Mouse (Mus musculus): ENCODE measurements around the gene Tmc6. TPM values are rescaled to one million over a fixed set of nuclear protein-coding genes. Genes with fewer than 3 reads are reported as not detected.

The Tmc6 gene
- polyA plus RNA-seq, 1 experiment from 2014 or later, result 6.0 TPM

GRCm38 (mm10) chr11:117806781-117807180, 24.8 kb upstream of the Tmc6 start:
- peaks cover 23% of the 10 kb centered on the region for H3K4me1 ChIP-seq (replicated peaks)
- H3K9ac ChIP-seq, result no peak overlapping the region
- no peak for ATAC-seq (ENCODE audit: low FRiP score, low read depth)
- H3K4me2 ChIP-seq, result no peak overlapping the region
- H3K36me3 ChIP-seq, result no peaks in the 10 kb centered on the region
- no peaks in the 10 kb centered on the region for H3K9me3 ChIP-seq
- peaks cover 21% of the 10 kb centered on the region for H3K27me3 ChIP-seq
- no peak overlapping the region for H3K27ac ChIP-seq (replicated peaks)
- H3K4me3 ChIP-seq, result no peak overlapping the region
- WGBS, result 96% methylated on average over 6 of the region's 6 CpGs

GRCm38 (mm10) chr11:117803166-117803688, 21.2 kb upstream of the Tmc6 start:
- H3K4me3 ChIP-seq, result no peak overlapping the region

GRCm38 (mm10) chr11:117801650-117802049, 19.7 kb upstream of the Tmc6 start:
- no peak overlapping the region for H3K4me3 ChIP-seq
- H3K27me3 ChIP-seq, result no peaks in the 10 kb centered on the region
- no peak overlapping the region for H3K4me2 ChIP-seq
- no peaks in the 10 kb centered on the region for H3K9me3 ChIP-seq
- WGBS, result 79% methylated on average over 7 of the region's 7 CpGs
- H3K27ac ChIP-seq (replicated peaks), result no peak overlapping the region
- no peaks in the 10 kb centered on the region for H3K36me3 ChIP-seq
- no peak overlapping the region for H3K9ac ChIP-seq
- no peaks in the 10 kb centered on the region for H3K4me1 ChIP-seq (replicated peaks)
- ATAC-seq (ENCODE audit: low FRiP score, low read depth), result no peak

More at GRCm38 (mm10) chr11:117803166-117803688, 21.2 kb upstream of the Tmc6 start:
- H3K27ac ChIP-seq (replicated peaks), result no peak overlapping the region
- no peaks in the 10 kb centered on the region for H3K9me3 ChIP-seq
- H3K9ac ChIP-seq, result no peak overlapping the region
- no peaks in the 10 kb centered on the region for H3K36me3 ChIP-seq
- 0 out of 2 replicates have a peak, but pooled peaks cover under 1% of the 10 kb centered on the region for H3K27me3 ChIP-seq
- ATAC-seq (ENCODE audit: low FRiP score, low read depth), result no peak
- no peak overlapping the region for H3K4me2 ChIP-seq
- no peaks in the 10 kb centered on the region for H3K4me1 ChIP-seq (replicated peaks)
- WGBS, result 95% methylated on average over 3 of the region's 3 CpGs

GRCm38 (mm10) chr11:117800038-117800437, 18.0 kb upstream of the Tmc6 start:
- H3K27me3 ChIP-seq, result no peaks in the 10 kb centered on the region
- ATAC-seq (ENCODE audit: low FRiP score, low read depth), result no peak
- H3K27ac ChIP-seq (replicated peaks), result no peak overlapping the region
- no peaks in the 10 kb centered on the region for H3K9me3 ChIP-seq
- H3K4me3 ChIP-seq, result no peak overlapping the region
- H3K36me3 ChIP-seq, result no peaks in the 10 kb centered on the region
- no peak overlapping the region for H3K9ac ChIP-seq
- 81% methylated on average over 7 of the region's 7 CpGs for WGBS
- no peak overlapping the region for H3K4me2 ChIP-seq
- H3K4me1 ChIP-seq (replicated peaks), result no peaks in the 10 kb centered on the region

- 74% methylated on average over 5 of the region's 5 CpGs for WGBS
- no peak overlapping the region for H3K9ac ChIP-seq
- no peaks in the 10 kb centered on the region for H3K36me3 ChIP-seq
- no peaks in the 10 kb centered on the region for H3K27me3 ChIP-seq
- ATAC-seq (ENCODE audit: low FRiP score, low read depth), result no peak
- H3K4me1 ChIP-seq (replicated peaks), result no peaks in the 10 kb centered on the region
- H3K4me3 ChIP-seq, result no peak overlapping the region
- no peak overlapping the region for H3K4me2 ChIP-seq
- H3K9me3 ChIP-seq, result no peaks in the 10 kb centered on the region
- H3K27ac ChIP-seq (replicated peaks), result no peak overlapping the region
Observed at GRCm38 (mm10) chr11:117799174-117799573, 17.2 kb upstream of the Tmc6 start.

- Histone ChIP-seq H3K4me1 (replicated peaks) (no peaks in the 10 kb centered on the region), H3K27me3 (no peaks in the 10 kb centered on the region), H3K9me3 (no peaks in the 10 kb centered on the region), H3K36me3 (no peaks in the 10 kb centered on the region), H3K9ac (no peak overlapping the region), H3K4me3 (no peak overlapping the region), H3K4me2 (no peak overlapping the region), H3K27ac (replicated peaks) (no peak overlapping the region)
- 73% methylated on average over 2 of the region's 2 CpGs for WGBS
- ATAC-seq (ENCODE audit: low FRiP score, low read depth), result no peak
Observed at GRCm38 (mm10) chr11:117798160-117798541, 16.2 kb upstream of the Tmc6 start.

- no peak within 1 kb of the TSS for H3K27ac ChIP-seq (replicated peaks)
- H3K9me3 ChIP-seq, result no peaks in the 10 kb centered on the region
- 65% methylated on average over 9 of the region's 9 CpGs for WGBS
- no peak within 1 kb of the TSS for H3K9ac ChIP-seq
- H3K4me1 ChIP-seq (replicated peaks), result no peaks in the 10 kb centered on the region
- ATAC-seq (ENCODE audit: low FRiP score, low read depth), result no peak
- no peak within 1 kb of the TSS for H3K4me3 ChIP-seq
- H3K4me2 ChIP-seq, result no peak within 1 kb of the TSS
- no peaks in the 10 kb centered on the region for H3K27me3 ChIP-seq
- no peaks in the 10 kb centered on the region for H3K36me3 ChIP-seq
Observed at GRCm38 (mm10) chr11:117797511-117798159, 15.6 kb upstream of the Tmc6 start, which contains the start of gene 6030468B19Rik. 6030468B19Rik (plus strand) TSS chr11:117797660.

- H3K4me2 ChIP-seq, result no peak overlapping the region
- WGBS, result 49% methylated on average over 5 of the region's 5 CpGs
- H3K9ac ChIP-seq, result no peak overlapping the region
- no peaks in the 10 kb centered on the region for H3K9me3 ChIP-seq
- H3K27ac ChIP-seq (replicated peaks), result no peak overlapping the region
- no peaks in the 10 kb centered on the region for H3K36me3 ChIP-seq
- no peak for ATAC-seq (ENCODE audit: low FRiP score, low read depth)
- no peaks in the 10 kb centered on the region for H3K4me1 ChIP-seq (replicated peaks)
- H3K4me3 ChIP-seq, result no peak overlapping the region
- H3K27me3 ChIP-seq, result peaks cover 3% of the 10 kb centered on the region; the same call in 1 of the 2 replicates
Observed at GRCm38 (mm10) chr11:117796954-117797353, 15.0 kb upstream of the Tmc6 start.

GRCm38 (mm10) chr11:117794035-117794551, 12.1 kb upstream of the Tmc6 start:
- Histone ChIP-seq H3K9ac (no peak overlapping the region), H3K9me3 (no peaks in the 10 kb centered on the region), H3K4me3 (no peak overlapping the region), H3K4me1 (replicated peaks) (no peaks in the 10 kb centered on the region), H3K27ac (replicated peaks) (no peak overlapping the region), H3K4me2 (no peak overlapping the region), H3K27me3 (peaks cover 22% of the 10 kb centered on the region; the same call in 1 of the 2 replicates), H3K36me3 (no peaks in the 10 kb centered on the region)
- WGBS, result 52% methylated on average over 4 of the region's 4 CpGs
- ATAC-seq (ENCODE audit: low FRiP score, low read depth), result no peak

- Histone ChIP-seq H3K9me3 (no peaks in the 10 kb centered on the region), H3K4me1 (replicated peaks) (no peaks in the 10 kb centered on the region), H3K4me3 (no peak overlapping the region), H3K36me3 (no peaks in the 10 kb centered on the region), H3K4me2 (peak overlapping the region; percentile 29), H3K27ac (replicated peaks) (no peak overlapping the region), H3K27me3 (peaks cover 22% of the 10 kb centered on the region; the same call in 1 of the 2 replicates), H3K9ac (no peak overlapping the region)
- WGBS, result 9% methylated on average over 22 of the region's 22 CpGs
- ATAC-seq (ENCODE audit: low FRiP score, low read depth), result no peak
Observed at GRCm38 (mm10) chr11:117792281-117792888, 10.4 kb upstream of the Tmc6 start.

GRCm38 (mm10) chr11:117791441-117791761, 9.4 kb upstream of the Tmc6 start:
- 87% methylated on average over 9 of the region's 9 CpGs for WGBS
- H3K27ac ChIP-seq (replicated peaks), result no peak overlapping the region
- H3K9me3 ChIP-seq, result no peaks in the 10 kb centered on the region
- no peak overlapping the region for H3K9ac ChIP-seq
- no peaks in the 10 kb centered on the region for H3K4me1 ChIP-seq (replicated peaks)
- ATAC-seq (ENCODE audit: low FRiP score, low read depth), result no peak
- no peaks in the 10 kb centered on the region for H3K36me3 ChIP-seq
- H3K4me2 ChIP-seq, result no peak overlapping the region
- H3K4me3 ChIP-seq, result no peak overlapping the region
- H3K27me3 ChIP-seq, result peaks cover 22% of the 10 kb centered on the region; the same call in 1 of the 2 replicates

- no peak for ATAC-seq (ENCODE audit: low FRiP score, low read depth)
- no peak overlapping the region for H3K9ac ChIP-seq
- H3K4me2 ChIP-seq, result peak overlapping the region; percentile 27; the same call in 1 of the 2 replicates
- H3K27me3 ChIP-seq, result peaks cover 22% of the 10 kb centered on the region; the same call in 1 of the 2 replicates
- WGBS, result 37% methylated on average over 23 of the region's 23 CpGs
- H3K4me3 ChIP-seq, result no peak overlapping the region
- no peak overlapping the region for H3K27ac ChIP-seq (replicated peaks)
- H3K36me3 ChIP-seq, result no peaks in the 10 kb centered on the region
- H3K9me3 ChIP-seq, result no peaks in the 10 kb centered on the region
- H3K4me1 ChIP-seq (replicated peaks), result no peaks in the 10 kb centered on the region
Observed at GRCm38 (mm10) chr11:117790703-117791440, 8.9 kb upstream of the Tmc6 start.
